Mouse (Mus musculus) monocyte, adult 59 days (primary cell): Measurements from ENCODE around the gene Gm10065. TPM values are rescaled to one million over a fixed set of nuclear protein-coding genes. Genes with fewer than 3 reads are reported as not detected.

Experiments used
- total RNA-seq, 2 experiments: library from RNA; stranded (reverse); gene quantifications; one replicate each; pipeline ENCODE4 v1.2.4; 2023

Gene Gm10065
- total RNA-seq: not detected

GRCm38 (mm10) chr13:21478759-21479670 lies at the start of gene Gm10065, which contains the start of gene Zkscan4:
Gene Gm10065, minus strand, starts transcription at chr13:21479441.
Gene Zkscan4, plus strand, starts transcription at chr13:21478907.

GRCm38 (mm10) chr13:21501182-21501581 lies 21.9 kb upstream of the Gm10065 start, which contains the start of gene Gm11273:
Gene Gm11273, minus strand, starts transcription at chr13:21501418.

GRCm38 (mm10) chr13:21495080-21495479 lies 15.8 kb upstream of the Gm10065 start, which contains the start of gene AK157302:
Gene AK157302, plus strand, starts transcription at chr13:21495223.

GRCm38 (mm10) chr13:21468061-21469019 lies 10.9 kb downstream of the Gm10065 start, which contains the start of gene Nkapl:
Gene Nkapl, minus strand, starts transcription at chr13:21468509.

GRCm38 (mm10) chr13:21453449-21453848 lies 25.8 kb downstream of the Gm10065 start, which contains the start of gene Zscan26:
Gene Zscan26, minus strand, starts transcription at chr13:21453730.

GRCm38 (mm10) chr13:21440503-21441206 lies 38.6 kb downstream of the Gm10065 start, which contains the start of gene Pgbd1:
Gene Pgbd1, minus strand, starts transcription at chr13:21441058.

Other genes starting within 250 kb of the Gm10065 start
- not detected for gene Gpx5, start 186.7 kb downstream of the Gm10065 start, total RNA-seq
- gene Gpx6, start 167.3 kb downstream of the Gm10065 start, total RNA-seq: not detected
- gene Olfr1367, start 132.5 kb downstream of the Gm10065 start, total RNA-seq: not detected
- 1 to 10 TPM; 3.6 to 4.8 TPM for gene Zscan12, start 116.6 kb downstream of the Gm10065 start, total RNA-seq
- gene Zkscan3, start 76.7 kb downstream of the Gm10065 start, total RNA-seq: 10 to 100 TPM; 38.4 to 40.3 TPM
- not detected for gene Pgbd1, start 38.4 kb downstream of the Gm10065 start, total RNA-seq
- 10 to 100 TPM; 39.7 to 41.9 TPM for gene Zscan26, start 25.7 kb downstream of the Gm10065 start, total RNA-seq
- under 1 TPM; 0.45 to 0.61 TPM for gene Nkapl, start 10.9 kb downstream of the Gm10065 start, total RNA-seq
- 1 to 10 TPM in 1 of 2 experiments, under 1 TPM in 1; 0.21 to 1.3 TPM for gene Zkscan4, start 534 bp downstream of the Gm10065 start, total RNA-seq
- 1 to 10 TPM; 3.2 to 4.5 TPM for gene AK157302, start 15.8 kb upstream of the Gm10065 start, total RNA-seq
- 10 to 100 TPM; 13.1 to 17.2 TPM for gene Gm11273, start 22.0 kb upstream of the Gm10065 start, total RNA-seq
- gene Zkscan8, start 51.7 kb upstream of the Gm10065 start, total RNA-seq: 1 to 10 TPM; 4.9 to 5.6 TPM
- not detected for gene Olfr1366, start 63.4 kb upstream of the Gm10065 start, total RNA-seq
- not detected for gene Olfr1535, start 80.5 kb upstream of the Gm10065 start, total RNA-seq
- gene Olfr1364, start 102.3 kb upstream of the Gm10065 start, total RNA-seq: not detected
- not detected for gene Olfr1362, start 134.6 kb upstream of the Gm10065 start, total RNA-seq
- not detected for gene Olfr11, start 163.1 kb upstream of the Gm10065 start, total RNA-seq
- gene Olfr1361, start 183.9 kb upstream of the Gm10065 start, total RNA-seq: not detected
- gene Olfr1360, start 198.0 kb upstream of the Gm10065 start, total RNA-seq: not detected
- gene Olfr1359, start 218.7 kb upstream of the Gm10065 start, total RNA-seq: not detected
- 100 to 1,000 TPM in 1 of 2 experiments, 10 to 100 TPM in 1; 76.3 to 127 TPM for gene Hist1h2bl, start 236.7 kb upstream of the Gm10065 start, total RNA-seq
- gene Hist1h2ai, start 237.0 kb upstream of the Gm10065 start, total RNA-seq: 10 to 100 TPM; 49.1 to 81.3 TPM
- 100 to 1,000 TPM; 116 to 129 TPM for gene Hist1h3h, start 238.2 kb upstream of the Gm10065 start, total RNA-seq
- 10 to 100 TPM in 1 of 2 experiments, 1 to 10 TPM in 1; 9.8 to 11.6 TPM for gene Hist1h2bm, start 242.6 kb upstream of the Gm10065 start, total RNA-seq